Mouse (Mus musculus) neural tube, embryonic 15.5 days (tissue): Measurements from ENCODE around the gene Tet1. TPM values are rescaled to one million over a fixed set of nuclear protein-coding genes. Genes with fewer than 3 reads are reported as not detected.

Source experiments
- ATAC-seq: fragments of 200-750 bp; cut with Nextera tagmentation; 2 replicates; pipeline ENCODE4 v1.8.0; 2017; ENCODE audit warnings: mild to moderate bottlenecking, moderate TSS enrichment, moderate library complexity; ENCODE audit not compliant: low FRiP score
- H3K27ac ChIP-seq: fragments of 300-500 bp; sonication (generic); replicated peaks from 2 replicates; pipeline ENCODE4 v1.5.1; 2015; ENCODE audit warnings: mild to moderate bottlenecking, inconsistent platforms
- H3K27me3 ChIP-seq: fragments of 300-500 bp; sonication (generic); replicated peaks from 2 replicates; pipeline ENCODE4 v1.6.1; 2015; ENCODE audit warnings: inconsistent platforms
- H3K36me3 ChIP-seq: fragments of 300-500 bp; sonication (generic); 2 replicates; pipeline ENCODE4 v1.6.1; 2015; ENCODE audit warnings: inconsistent platforms
- H3K4me1 ChIP-seq: fragments of 300-500 bp; sonication (generic); 2 replicates; pipeline ENCODE4 v1.6.1; 2015; ENCODE audit warnings: inconsistent platforms
- H3K4me2 ChIP-seq: fragments of 300-500 bp; sonication (generic); 2 replicates; pipeline ENCODE4 v1.6.1; 2015; ENCODE audit warnings: inconsistent platforms, mild to moderate bottlenecking, moderate library complexity
- H3K4me3 ChIP-seq: fragments of 300-500 bp; sonication (generic); replicated peaks from 2 replicates; pipeline ENCODE4 v1.5.1; 2015; ENCODE audit warnings: mild to moderate bottlenecking, inconsistent platforms
- H3K9ac ChIP-seq: fragments of 300-500 bp; sonication (generic); replicated peaks from 2 replicates; pipeline ENCODE4 v1.6.1; 2015; ENCODE audit warnings: mild to moderate bottlenecking, inconsistent platforms
- H3K9me3 ChIP-seq: fragments of 300-500 bp; sonication (generic); replicated peaks from 2 replicates; pipeline ENCODE4 v1.6.1; 2016; ENCODE audit warnings: inconsistent platforms
- WGBS: fragments of 180-500 bp; shearing (Covaris S2); methylation state at CpG from one replicate; pipeline ENCODE4 v1.1.7; 2015; ENCODE audit warnings: mixed read lengths; 5-methylcytosine and 5-hydroxymethylcytosine counted together
- polyA plus RNA-seq: library from polyadenylated mRNA; unstranded; fragments of >200 nt; fragmentation: Nextera tagmentation; extraction: Ambion mirVana; gene quantifications from 2 replicates; pipeline ENCODE4 v1.2.1, GENCODE M21; 2015

Tet1 gene
- polyA plus RNA-seq, 1 experiment from 2014 or later: 37.8 TPM

GRCm38 (mm10) chr10:62843787-62844491 lies 64.9 kb downstream of the Tet1 start:
- H3K27ac ChIP-seq: no peak overlapping the region
- peaks cover 13% of the 10 kb centered on the region for H3K36me3 ChIP-seq
- WGBS: 65% methylated on average over 9 of the region's 9 CpGs
- H3K4me1 ChIP-seq: peaks cover 21% of the 10 kb centered on the region
- H3K4me3 ChIP-seq: no peak overlapping the region
- ATAC-seq: no peak
- no peaks in the 10 kb centered on the region for H3K9me3 ChIP-seq
- H3K27me3 ChIP-seq: no peaks in the 10 kb centered on the region
- H3K4me2 ChIP-seq: no peak overlapping the region
- no peak overlapping the region for H3K9ac ChIP-seq

GRCm38 (mm10) chr10:62841901-62842447 lies 66.8 kb downstream of the Tet1 start:
- H3K27ac ChIP-seq: no peak overlapping the region
- no peak overlapping the region for H3K4me2 ChIP-seq
- H3K9ac ChIP-seq: no peak overlapping the region
- H3K4me3 ChIP-seq: no peak overlapping the region
- ATAC-seq: 0 out of 2 replicates have a peak, but pooled peaks have one; percentile 57
- H3K36me3 ChIP-seq: peaks cover 31% of the 10 kb centered on the region
- peaks cover 14% of the 10 kb centered on the region for H3K4me1 ChIP-seq
- 63% methylated on average over 10 of the region's 10 CpGs for WGBS
- no peaks in the 10 kb centered on the region for H3K27me3 ChIP-seq
- H3K9me3 ChIP-seq: no peaks in the 10 kb centered on the region

GRCm38 (mm10) chr10:62840687-62841086 lies 68.1 kb downstream of the Tet1 start:
- no peak overlapping the region for H3K9ac ChIP-seq

GRCm38 (mm10) chr10:62837987-62838386 lies 70.8 kb downstream of the Tet1 start:
- whole genome bisulfite sequencing: 94% methylated on average over 5 of the region's 5 CpGs
- peaks cover 41% of the 10 kb centered on the region for H3K36me3 ChIP-seq

More at GRCm38 (mm10) chr10:62840687-62841086, 68.1 kb downstream of the Tet1 start:
- 85% methylated on average over 7 of the region's 7 CpGs for WGBS
- no peaks in the 10 kb centered on the region for H3K27me3 ChIP-seq
- ATAC-seq: no peak
- H3K4me3 ChIP-seq: no peak overlapping the region
- peaks cover 36% of the 10 kb centered on the region for H3K36me3 ChIP-seq
- no peak overlapping the region for H3K4me2 ChIP-seq
- peaks cover 9% of the 10 kb centered on the region for H3K4me1 ChIP-seq
- H3K27ac ChIP-seq: no peak overlapping the region
- no peaks in the 10 kb centered on the region for H3K9me3 ChIP-seq

GRCm38 (mm10) chr10:62832783-62833182 lies 76.0 kb downstream of the Tet1 start:
- H3K27ac ChIP-seq: no peak overlapping the region
- H3K36me3 ChIP-seq: peaks cover 37% of the 10 kb centered on the region
- H3K4me2 ChIP-seq: no peak overlapping the region
- H3K4me3 ChIP-seq: no peak overlapping the region
- no peaks in the 10 kb centered on the region for H3K4me1 ChIP-seq
- 87% methylated on average over 9 of the region's 9 CpGs for WGBS
- no peak for ATAC-seq
- H3K9ac ChIP-seq: no peak overlapping the region
- H3K9me3 ChIP-seq: no peaks in the 10 kb centered on the region
- no peaks in the 10 kb centered on the region for H3K27me3 ChIP-seq

More at GRCm38 (mm10) chr10:62837987-62838386, 70.8 kb downstream of the Tet1 start:
- peaks cover 5% of the 10 kb centered on the region; the same call in 1 of the 2 replicates for H3K4me1 ChIP-seq
- H3K27ac ChIP-seq: no peak overlapping the region
- no peaks in the 10 kb centered on the region for H3K27me3 ChIP-seq
- H3K4me2 ChIP-seq: no peak overlapping the region
- H3K9ac ChIP-seq: no peak overlapping the region
- H3K9me3 ChIP-seq: no peaks in the 10 kb centered on the region
- ATAC-seq: no peak
- H3K4me3 ChIP-seq: no peak overlapping the region

GRCm38 (mm10) chr10:62831546-62831945 lies 77.2 kb downstream of the Tet1 start:
- 83% methylated on average over 2 of the region's 2 CpGs for WGBS
- no peak for ATAC-seq
- H3K36me3 ChIP-seq: peaks cover 36% of the 10 kb centered on the region

GRCm38 (mm10) chr10:62824474-62824873 lies 84.3 kb downstream of the Tet1 start:
- peaks cover 40% of the 10 kb centered on the region for H3K36me3 ChIP-seq
- H3K27me3 ChIP-seq: no peaks in the 10 kb centered on the region
- no peaks in the 10 kb centered on the region for H3K4me1 ChIP-seq
- no peak overlapping the region for H3K27ac ChIP-seq
- ATAC-seq: no peak
- WGBS: 87% methylated on average over 8 of the region's 8 CpGs
- no peak overlapping the region for H3K4me2 ChIP-seq
- H3K9ac ChIP-seq: no peak overlapping the region
- no peaks in the 10 kb centered on the region for H3K9me3 ChIP-seq
- no peak overlapping the region for H3K4me3 ChIP-seq

More at GRCm38 (mm10) chr10:62831546-62831945, 77.2 kb downstream of the Tet1 start:
- H3K27me3 ChIP-seq: no peaks in the 10 kb centered on the region
- no peak overlapping the region for H3K4me2 ChIP-seq
- H3K4me3 ChIP-seq: no peak overlapping the region
- H3K9me3 ChIP-seq: no peaks in the 10 kb centered on the region
- H3K27ac ChIP-seq: no peak overlapping the region
- no peaks in the 10 kb centered on the region for H3K4me1 ChIP-seq
- H3K9ac ChIP-seq: no peak overlapping the region

- H3K9ac ChIP-seq: no peak overlapping the region
- no peak overlapping the region for H3K4me3 ChIP-seq
- 83% methylated on average over 4 of the region's 4 CpGs for WGBS
- no peaks in the 10 kb centered on the region for H3K27me3 ChIP-seq
- H3K4me2 ChIP-seq: no peak overlapping the region
- peaks cover 47% of the 10 kb centered on the region for H3K36me3 ChIP-seq
- H3K4me1 ChIP-seq: no peaks in the 10 kb centered on the region
- H3K9me3 ChIP-seq: no peaks in the 10 kb centered on the region
- no peak overlapping the region for H3K27ac ChIP-seq
- ATAC-seq: no peak
These were observed 85.4 kb downstream of the Tet1 start for GRCm38 (mm10) chr10:62823431-62823830.

- Histone ChIP-seq H3K9me3 (no peaks in the 10 kb centered on the region), H3K4me2 (no peak overlapping the region), H3K4me3 (no peak overlapping the region), H3K36me3 (peaks cover 48% of the 10 kb centered on the region), H3K27me3 (no peaks in the 10 kb centered on the region), H3K9ac (no peak overlapping the region), H3K27ac (no peak overlapping the region), H3K4me1 (no peaks in the 10 kb centered on the region)
- 88% methylated on average over 4 of the region's 4 CpGs for WGBS
- no peak for ATAC-seq
These were observed 98.8 kb downstream of the Tet1 start for GRCm38 (mm10) chr10:62810010-62810409.

- ATAC-seq: no peak
- no peaks in the 10 kb centered on the region for H3K27me3 ChIP-seq
- no peak overlapping the region for H3K9ac ChIP-seq
- no peak overlapping the region for H3K4me3 ChIP-seq
- no peak overlapping the region for H3K27ac ChIP-seq
- H3K36me3 ChIP-seq: peaks cover 38% of the 10 kb centered on the region
- no peak overlapping the region for H3K4me2 ChIP-seq
- 97% methylated on average over 2 of the region's 2 CpGs for WGBS
- no peaks in the 10 kb centered on the region for H3K9me3 ChIP-seq
- H3K4me1 ChIP-seq: no peaks in the 10 kb centered on the region
These were observed 100.0 kb downstream of the Tet1 start for GRCm38 (mm10) chr10:62808766-62809165.

GRCm38 (mm10) chr10:62808316-62808715 lies 100.5 kb downstream of the Tet1 start:
- no peak overlapping the region for H3K27ac ChIP-seq
- H3K36me3 ChIP-seq: peaks cover 34% of the 10 kb centered on the region
- no peaks in the 10 kb centered on the region for H3K4me1 ChIP-seq
- no peaks in the 10 kb centered on the region for H3K27me3 ChIP-seq
- ATAC-seq: no peak
- WGBS: 92% methylated on average over 7 of the region's 7 CpGs
- no peak overlapping the region for H3K4me3 ChIP-seq
- H3K9ac ChIP-seq: no peak overlapping the region
- H3K4me2 ChIP-seq: no peak overlapping the region
- H3K9me3 ChIP-seq: no peaks in the 10 kb centered on the region

GRCm38 (mm10) chr10:62804106-62804505 lies 104.7 kb downstream of the Tet1 start:
- Histone ChIP-seq H3K9ac (no peak overlapping the region), H3K4me1 (no peaks in the 10 kb centered on the region), H3K27me3 (no peaks in the 10 kb centered on the region), H3K9me3 (no peaks in the 10 kb centered on the region), H3K4me2 (no peak overlapping the region), H3K27ac (no peak overlapping the region), H3K4me3 (no peak overlapping the region), H3K36me3 (0 out of 2 replicates have a peak, but pooled peaks cover 8% of the 10 kb centered on the region)
- no peak for ATAC-seq
- whole genome bisulfite sequencing: 68% methylated on average over 2 of the region's 2 CpGs
